Mouse (Mus musculus) C2C12 (cell line): ENCODE measurements around the gene Lmod3. TPM values are rescaled to one million over a fixed set of nuclear protein-coding genes. Genes with fewer than 3 reads are reported as not detected.

Experiments used
- H3K27me3 ChIP-seq: one replicate; pipeline ENCODE4 v1.6.1; 2011; ENCODE audit not compliant: control insufficient read depth, insufficient read depth, insufficient read length
- H3K36me3 ChIP-seq: one replicate; pipeline ENCODE4 v1.6.1; 2011; ENCODE audit not compliant: control insufficient read depth, insufficient read depth
- H3K4me3 ChIP-seq: one replicate; pipeline ENCODE4 v1.5.1; 2011; ENCODE audit warnings: mild to moderate bottlenecking, control low read depth; ENCODE audit not compliant: poor library complexity, insufficient read depth, severe bottlenecking
- H3K79me2 ChIP-seq: one replicate; pipeline ENCODE4 v1.6.1; 2011; ENCODE audit not compliant: control insufficient read depth, insufficient read depth
- H3K79me3 ChIP-seq: one replicate; pipeline ENCODE4 v1.6.1; 2011; ENCODE audit warnings: low read depth, control low read depth
- H3ac ChIP-seq: one replicate; pipeline ENCODE3; 2011; ENCODE audit warnings: low read depth; ENCODE audit not compliant: control insufficient read depth, insufficient read length
- CEBPB ChIP-seq: IDR thresholded peaks from one replicate; pipeline ENCODE4 v1.6.1; 2011; ENCODE audit warnings: low read depth, mild to moderate bottlenecking, control low read depth, moderate library complexity
- CTCF ChIP-seq: IDR thresholded peaks from one replicate; pipeline ENCODE4 v1.5.1; 2011; ENCODE audit not compliant: control insufficient read depth, insufficient read depth, insufficient read length
- FOSL1 ChIP-seq: IDR thresholded peaks from one replicate; pipeline ENCODE4 v1.8.0; 2011; ENCODE audit warnings: mild to moderate bottlenecking, low read length; ENCODE audit not compliant: poor library complexity, insufficient read depth, severe bottlenecking
- MAX ChIP-seq: IDR thresholded peaks from one replicate; pipeline ENCODE4 v1.6.1; 2011; ENCODE audit warnings: mild to moderate bottlenecking, control low read depth
- MYOD1 ChIP-seq: IDR thresholded peaks from one replicate; pipeline ENCODE4 v1.6.1; 2011; ENCODE audit warnings: low read depth; ENCODE audit not compliant: control insufficient read depth, insufficient read length
- MYOG ChIP-seq: IDR thresholded peaks from one replicate; pipeline ENCODE4 v1.6.1; 2011; ENCODE audit not compliant: control insufficient read depth, insufficient read length; ENCODE audit errors: extremely low read depth
- USF1 ChIP-seq: IDR thresholded peaks from one replicate; pipeline ENCODE4 v1.6.1; 2011; ENCODE audit warnings: low read depth, mild to moderate bottlenecking, control low read depth, moderate library complexity
- polyA plus RNA-seq: library from polyadenylated mRNA; unstranded; fragments of >200 nt; fragmentation: generic; extraction: Trizol; gene quantifications from one replicate; pipeline ENCODE4 v1.2.1, GENCODE M21; 2012; ENCODE audit warnings: missing spikeins

Lmod3 gene
- polyA plus RNA-seq, 1 experiment = 0.36 TPM

DNA sequence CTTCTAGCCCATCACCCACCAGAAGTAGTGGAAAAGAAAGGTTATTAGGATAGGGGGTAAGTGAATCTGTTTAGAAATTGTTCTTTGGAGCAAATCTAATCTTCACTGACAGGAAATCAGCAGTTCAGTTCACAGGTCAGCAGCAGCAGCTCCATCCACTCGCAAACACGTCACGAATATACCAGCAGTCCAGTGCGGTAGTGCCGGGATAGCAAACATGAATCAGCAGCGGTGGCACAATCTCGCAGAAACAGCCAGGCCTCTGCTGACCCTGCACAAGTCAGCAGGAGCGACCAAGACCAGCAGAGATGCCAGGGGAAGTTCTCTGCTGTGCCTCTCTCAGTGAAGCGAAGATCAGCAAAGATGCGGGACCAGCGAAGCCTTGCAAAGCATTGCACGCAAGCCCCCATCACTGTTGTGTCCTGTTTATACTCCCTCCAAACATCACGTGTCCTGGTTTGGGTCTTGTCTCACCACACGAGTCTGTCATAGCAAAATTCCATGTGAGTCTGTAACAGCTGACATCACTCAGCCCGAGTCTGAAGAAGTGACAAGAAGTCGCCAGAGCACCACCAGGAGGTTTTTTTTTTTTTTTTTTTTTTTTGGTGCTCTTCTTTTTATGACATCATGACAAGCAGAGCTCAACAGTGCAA, 20.6 kb upstream of the Lmod3 start:
- Histone ChIP-seq H3K4me3 (no peak overlapping the region), H3K79me3 (no peaks in the 10 kb centered on the region), H3ac (no peak overlapping the region), H3K36me3 (no peaks in the 10 kb centered on the region), H3K79me2 (no peaks in the 10 kb centered on the region), H3K27me3 (peaks cover 11% of the 10 kb centered on the region)
- TF ChIP-seq CEBPB (no peak), USF1 (no peak), CTCF (no peak), MYOD1 (no peak), MYOG (no peak), MAX (no peak), FOSL1 (no peak)

DNA sequence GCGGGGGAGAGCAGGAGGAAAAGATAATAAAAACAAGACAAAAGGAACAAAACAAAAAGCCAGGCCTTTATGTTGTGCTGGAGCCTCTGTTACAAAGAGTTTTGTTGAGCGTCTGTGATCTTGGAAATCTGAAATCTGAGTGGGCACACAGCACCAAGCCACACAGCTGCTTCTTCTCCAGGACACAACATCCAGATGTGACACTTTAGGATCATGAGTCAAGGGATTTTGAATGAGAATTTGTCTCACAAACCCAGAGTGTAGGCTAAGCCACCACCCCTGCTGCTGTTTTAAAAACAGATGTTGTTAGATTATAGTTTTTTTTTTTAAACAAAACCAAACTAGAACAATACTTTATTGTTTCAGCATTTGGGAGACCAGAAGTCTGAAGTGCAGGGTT, 19.8 kb upstream of the Lmod3 start:
- H3K27me3 ChIP-seq = peaks cover 11% of the 10 kb centered on the region
- no peaks in the 10 kb centered on the region for H3K79me3 ChIP-seq
- H3ac ChIP-seq = no peak overlapping the region
- no peaks in the 10 kb centered on the region for H3K36me3 ChIP-seq
- TF ChIP-seq USF1 (no peak), CEBPB (no peak), MYOG (no peak), MYOD1 (no peak), CTCF (no peak), MAX (no peak), FOSL1 (no peak)
- H3K4me3 ChIP-seq = no peak overlapping the region
- H3K79me2 ChIP-seq = no peaks in the 10 kb centered on the region

DNA sequence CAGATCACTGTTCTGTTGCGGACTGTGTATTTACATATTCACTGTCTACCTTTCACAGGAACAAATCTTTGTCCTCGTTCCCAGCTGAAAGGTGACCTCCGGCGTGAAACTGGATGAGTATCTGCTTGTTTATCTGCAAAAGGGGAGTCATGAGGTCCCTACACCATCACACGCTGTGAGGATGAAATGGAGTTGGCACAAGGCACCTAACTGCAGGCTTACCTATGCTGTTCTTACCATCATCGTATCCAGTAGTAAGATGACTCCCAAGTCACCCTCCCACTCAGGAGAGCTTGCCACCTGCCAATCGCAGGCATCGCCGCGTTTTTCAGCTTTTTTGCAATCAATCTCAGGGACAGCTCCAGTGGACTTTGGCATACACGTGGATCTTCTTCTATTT, 17.0 kb upstream of the Lmod3 start:
- Histone ChIP-seq H3K4me3 (no peak overlapping the region), H3ac (no peak overlapping the region), H3K79me2 (no peaks in the 10 kb centered on the region), H3K79me3 (no peaks in the 10 kb centered on the region), H3K36me3 (no peaks in the 10 kb centered on the region), H3K27me3 (peaks cover 9% of the 10 kb centered on the region)
- no peak for TF ChIP-seq USF1
- no peak for TF ChIP-seq FOSL1
- no peak for TF ChIP-seq CTCF
- no peak for TF ChIP-seq MYOG
- TF ChIP-seq CEBPB = no peak
- TF ChIP-seq MYOD1 = no peak
- TF ChIP-seq MAX = no peak

GRCm38 (mm10) chr6:97267132-97267531, 14.6 kb upstream of the Lmod3 start:
- Histone ChIP-seq H3K79me3 (no peaks in the 10 kb centered on the region), H3K36me3 (no peaks in the 10 kb centered on the region), H3ac (no peak overlapping the region), H3K79me2 (no peaks in the 10 kb centered on the region), H3K27me3 (no peaks in the 10 kb centered on the region), H3K4me3 (no peak overlapping the region)
- TF ChIP-seq MYOG (no peak), CTCF (no peak), CEBPB (no peak), MYOD1 (no peak), MAX (no peak), USF1 (no peak), FOSL1 (no peak)

DNA sequence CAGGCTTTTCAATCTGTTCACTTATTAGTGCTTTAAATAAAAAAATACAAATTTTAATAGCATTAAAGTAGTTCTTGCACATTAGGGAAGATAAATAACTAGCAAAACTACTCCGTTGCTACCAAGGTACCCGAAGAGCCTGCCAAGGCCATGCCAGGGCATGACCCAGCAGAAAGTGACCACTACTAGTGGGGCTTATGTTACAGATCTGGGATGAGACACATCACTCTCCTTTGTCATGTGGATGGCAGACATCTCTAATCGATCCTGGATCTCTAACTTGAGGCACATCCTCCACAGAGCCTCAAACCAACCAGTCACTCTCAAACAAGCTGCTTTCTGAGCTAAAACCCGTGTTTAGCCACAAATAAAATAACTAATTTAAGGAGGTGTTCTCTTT, 14.1 kb upstream of the Lmod3 start:
- no peak overlapping the region for H3ac ChIP-seq
- H3K79me3 ChIP-seq = no peaks in the 10 kb centered on the region
- TF ChIP-seq USF1 (no peak), FOSL1 (no peak), CTCF (no peak), MYOD1 (no peak), CEBPB (no peak), MYOG (no peak)
- H3K79me2 ChIP-seq = no peaks in the 10 kb centered on the region
- no peaks in the 10 kb centered on the region for H3K27me3 ChIP-seq
- no peak overlapping the region for H3K4me3 ChIP-seq
- H3K36me3 ChIP-seq = no peaks in the 10 kb centered on the region

DNA sequence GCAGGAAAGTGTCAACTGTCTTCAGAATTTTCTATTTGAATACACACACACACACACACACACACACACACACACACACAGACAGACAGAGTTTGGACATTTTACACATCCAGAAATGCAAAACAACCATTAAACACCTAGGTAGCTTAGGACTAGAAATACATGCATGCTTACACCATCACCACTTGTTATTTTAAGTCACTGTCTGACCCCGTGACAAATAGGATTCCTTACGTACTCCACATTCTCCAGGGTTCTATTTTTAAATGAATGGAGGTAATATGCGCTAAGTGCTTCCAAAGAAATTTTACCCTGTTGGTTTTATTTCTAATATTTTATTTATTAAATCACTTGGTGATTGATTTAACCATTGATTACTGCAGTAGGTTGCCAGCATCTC, 13.1 kb upstream of the Lmod3 start:
- Histone ChIP-seq H3K79me3 (no peaks in the 10 kb centered on the region), H3ac (no peak overlapping the region), H3K79me2 (no peaks in the 10 kb centered on the region), H3K4me3 (no peak overlapping the region), H3K27me3 (no peaks in the 10 kb centered on the region), H3K36me3 (no peaks in the 10 kb centered on the region)
- TF ChIP-seq MYOD1 (no peak), CTCF (no peak), USF1 (no peak), CEBPB (no peak), FOSL1 (no peak), MAX (no peak), MYOG (no peak)
